Mouse (Mus musculus) liver, embryonic 14.5 days (tissue): ENCODE measurements around the gene Scrt2.

Source experiments
- CTCF ChIP-seq: IDR thresholded peaks from 2 replicates; pipeline ENCODE4 v1.5.1; 2016; ENCODE audit warnings: antibody characterized with exemption, low read depth, control low read depth
- EP300 ChIP-seq: IDR thresholded peaks from 2 replicates; pipeline ENCODE4 v1.6.1; 2016; ENCODE audit warnings: antibody characterized with exemption, low read depth

DNA sequence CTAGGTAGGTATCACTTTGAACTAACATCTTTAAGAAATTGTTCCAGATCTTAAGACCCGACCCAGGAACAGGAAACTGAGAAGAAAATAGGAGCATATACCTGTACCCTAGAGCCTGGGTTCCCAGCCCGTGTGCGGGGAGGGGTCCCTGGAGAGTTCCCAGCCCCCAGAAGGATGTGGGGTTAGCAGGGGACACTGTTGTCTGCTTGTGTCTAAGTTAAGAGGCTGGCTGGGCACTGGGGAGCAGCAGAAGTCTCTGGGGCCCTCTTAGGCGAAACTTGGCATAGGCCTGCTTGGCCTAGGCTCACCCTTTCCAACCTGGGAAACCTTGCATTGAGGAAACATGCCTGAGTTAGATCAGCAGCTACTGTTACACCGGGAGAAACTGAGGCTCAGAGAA is 63.2 kb downstream of the Scrt2 start:
- TF ChIP-seq CTCF = no peak
- TF ChIP-seq EP300 = no peak
